Mouse (Mus musculus) C2C12 (cell line): ENCODE results near the gene Dntt.

ENCODE experiments used
- CEBPB ChIP-seq: IDR thresholded peaks from one replicate; pipeline ENCODE4 v1.6.1; 2011; ENCODE audit warnings: low read depth, mild to moderate bottlenecking, control low read depth, moderate library complexity
- CTCF ChIP-seq: IDR thresholded peaks from one replicate; pipeline ENCODE4 v1.5.1; 2011; ENCODE audit not compliant: control insufficient read depth, insufficient read depth, insufficient read length
- FOSL1 ChIP-seq: IDR thresholded peaks from one replicate; pipeline ENCODE4 v1.8.0; 2011; ENCODE audit warnings: mild to moderate bottlenecking, low read length; ENCODE audit not compliant: poor library complexity, insufficient read depth, severe bottlenecking
- MAX ChIP-seq: IDR thresholded peaks from one replicate; pipeline ENCODE4 v1.6.1; 2011; ENCODE audit warnings: mild to moderate bottlenecking, control low read depth
- MYOD1 ChIP-seq: IDR thresholded peaks from one replicate; pipeline ENCODE4 v1.6.1; 2011; ENCODE audit warnings: low read depth; ENCODE audit not compliant: control insufficient read depth, insufficient read length
- MYOG ChIP-seq: IDR thresholded peaks from one replicate; pipeline ENCODE4 v1.6.1; 2011; ENCODE audit not compliant: control insufficient read depth, insufficient read length; ENCODE audit errors: extremely low read depth
- USF1 ChIP-seq: IDR thresholded peaks from one replicate; pipeline ENCODE4 v1.6.1; 2011; ENCODE audit warnings: low read depth, mild to moderate bottlenecking, control low read depth, moderate library complexity

- TF ChIP-seq MYOG (no peak), CTCF (no peak), FOSL1 (no peak), MAX (no peak), USF1 (no peak), CEBPB (no peak), MYOD1 (no peak)
These were observed 59.4 kb downstream of the Dntt start for GRCm38 (mm10) chr19:41088491-41088890.
